Mouse (Mus musculus) MEL (cell line): ENCODE results near the gene 4933428G20Rik. TPM values are rescaled to one million over a fixed set of nuclear protein-coding genes. Genes with fewer than 3 reads are reported as not detected.

Source experiments
- DNase-seq: peaks from one replicate; pipeline ENCODE4 v3.0.0; 2011; ENCODE audit warnings: low read depth, low spot score
- H3K27ac ChIP-seq: 2 replicates; pipeline ENCODE4 v1.5.1; 2012; ENCODE audit warnings: low read depth, mild to moderate bottlenecking, control low read depth, low read length, moderate library complexity; ENCODE audit not compliant: control insufficient read depth
- H3K27me3 ChIP-seq, 2 experiments: fragments of 150-350 bp in 1 of 2; sonication (generic) in 1 of 2; 2 replicates each; pipeline ENCODE4 v1.6.1; 2012; ENCODE audit warnings: low read length in 2 of 2, mild to moderate bottlenecking in 2 of 2, improper control_type of control experiment in 1 of 2, moderate library complexity in 1 of 2; ENCODE audit not compliant: insufficient read depth in 2 of 2, control insufficient read depth in 1 of 2
- H3K36me3 ChIP-seq, 2 experiments: 2 replicates each; pipeline ENCODE4 v1.6.1; 2012 to 2014; ENCODE audit warnings: low read length in 2 of 2, improper control_type of control experiment in 1 of 2, inconsistent platforms in 1 of 2, mild to moderate bottlenecking in 1 of 2; ENCODE audit not compliant: insufficient read depth in 2 of 2, control insufficient read depth in 1 of 2
- H3K4me1 ChIP-seq, 2 experiments: fragments of 150-350 bp in 1 of 2; sonication (generic) in 1 of 2; 2 replicates each; pipeline ENCODE4 v1.6.1; 2012; ENCODE audit warnings: low read length in 2 of 2, improper control_type of control experiment in 1 of 2, mild to moderate bottlenecking in 1 of 2; ENCODE audit not compliant: insufficient read depth in 2 of 2, control insufficient read depth in 1 of 2
- H3K4me3 ChIP-seq, 2 experiments: fragments of 150-350 bp in 1 of 2; sonication (generic) in 1 of 2; 2 replicates each; pipeline ENCODE4 v1.5.1; 2012; ENCODE audit warnings: low read depth in 2 of 2, low read length in 2 of 2, mild to moderate bottlenecking in 2 of 2, moderate library complexity in 2 of 2, control low read depth in 1 of 2, improper control_type of control experiment in 1 of 2; ENCODE audit not compliant: control insufficient read depth in 1 of 2, insufficient read depth in 1 of 2
- H3K79me2 ChIP-seq: 2 replicates; pipeline ENCODE4 v1.6.1; 2012; ENCODE audit warnings: mild to moderate bottlenecking, low read length, moderate library complexity; ENCODE audit not compliant: control insufficient read depth, poor library complexity, insufficient read depth
- H3K9ac ChIP-seq: 2 replicates; pipeline ENCODE4 v1.6.1; 2012; ENCODE audit warnings: low read depth, mild to moderate bottlenecking, control low read depth, low read length, moderate library complexity; ENCODE audit not compliant: control insufficient read depth, poor library complexity, severe bottlenecking
- H3K9me3 ChIP-seq: fragments of 150-350 bp; sonication (generic); replicated peaks from 2 replicates; pipeline ENCODE4 v1.6.1; 2012; ENCODE audit warnings: mild to moderate bottlenecking, low read length, improper control_type of control experiment, moderate library complexity; ENCODE audit not compliant: insufficient read depth
- ELF1 ChIP-seq: IDR thresholded peaks from 2 replicates; pipeline ENCODE4 v1.6.1; 2014; ENCODE audit warnings: low read depth, mild to moderate bottlenecking, inconsistent platforms, low read length, improper control_type of control experiment, moderate library complexity
- MAFK ChIP-seq: IDR thresholded peaks from 2 replicates; pipeline ENCODE4 v1.6.1; 2011; ENCODE audit warnings: low read depth, mild to moderate bottlenecking, low read length, improper control_type of control experiment, borderline replicate concordance
- MAX ChIP-seq: IDR thresholded peaks from 2 replicates; pipeline ENCODE4 v1.6.1; 2011; ENCODE audit warnings: low read length, improper control_type of control experiment
- MYC ChIP-seq: IDR thresholded peaks from 2 replicates; pipeline ENCODE4 v1.6.1; 2011; ENCODE audit warnings: low read depth, mild to moderate bottlenecking, low read length, improper control_type of control experiment, moderate library complexity
- NRF1 ChIP-seq: IDR thresholded peaks from 2 replicates; pipeline ENCODE4 v1.6.1; 2014; ENCODE audit warnings: low read depth, mild to moderate bottlenecking, inconsistent platforms, low read length, improper control_type of control experiment, moderate library complexity; ENCODE audit not compliant: poor library complexity, insufficient read depth, severe bottlenecking
- RCOR1 ChIP-seq: IDR thresholded peaks from 2 replicates; pipeline ENCODE4 v1.6.1; 2012; ENCODE audit warnings: low read depth, mild to moderate bottlenecking, inconsistent platforms, low read length, improper control_type of control experiment
- SMC3 ChIP-seq: IDR thresholded peaks from 2 replicates; pipeline ENCODE4 v1.6.1; 2011; ENCODE audit warnings: low read depth, low read length, improper control_type of control experiment
- TBP ChIP-seq: IDR thresholded peaks from 2 replicates; pipeline ENCODE4 v1.8.0; 2011; ENCODE audit warnings: low read depth, low read length, improper control_type of control experiment
- ZKSCAN1 ChIP-seq: IDR thresholded peaks from 2 replicates; pipeline ENCODE4 v1.6.1; 2012; ENCODE audit warnings: low read depth, mild to moderate bottlenecking, inconsistent platforms, low read length, improper control_type of control experiment, moderate library complexity
- polyA plus RNA-seq, 2 experiments: library from polyadenylated mRNA; stranded (reverse) in 1 of 2; unstranded in 1 of 2; fragments of >175 nt in 1 of 2; fragments of >200 nt in 1 of 2; gene quantifications; 2 replicates each; pipeline versions ENCODE4 v1.2.1 to v1.2.4; 2012; ENCODE audit warnings: low replicate concordance in 2 of 2, low read depth in 1 of 2; ENCODE audit not compliant: insufficient read length in 2 of 2, insufficient read depth in 1 of 2, missing spikeins in 1 of 2
- total RNA-seq: library from RNA; depleted of rRNA; stranded (reverse); fragments of 300-350 nt; gene quantifications from 2 replicates; pipeline ENCODE4 v1.2.3, GENCODE M21; 2012; rRNA removed

The 4933428G20Rik gene
- total and polyA plus RNA-seq, 3 experiments = 0.15 TPM; not detected in 2

DNA sequence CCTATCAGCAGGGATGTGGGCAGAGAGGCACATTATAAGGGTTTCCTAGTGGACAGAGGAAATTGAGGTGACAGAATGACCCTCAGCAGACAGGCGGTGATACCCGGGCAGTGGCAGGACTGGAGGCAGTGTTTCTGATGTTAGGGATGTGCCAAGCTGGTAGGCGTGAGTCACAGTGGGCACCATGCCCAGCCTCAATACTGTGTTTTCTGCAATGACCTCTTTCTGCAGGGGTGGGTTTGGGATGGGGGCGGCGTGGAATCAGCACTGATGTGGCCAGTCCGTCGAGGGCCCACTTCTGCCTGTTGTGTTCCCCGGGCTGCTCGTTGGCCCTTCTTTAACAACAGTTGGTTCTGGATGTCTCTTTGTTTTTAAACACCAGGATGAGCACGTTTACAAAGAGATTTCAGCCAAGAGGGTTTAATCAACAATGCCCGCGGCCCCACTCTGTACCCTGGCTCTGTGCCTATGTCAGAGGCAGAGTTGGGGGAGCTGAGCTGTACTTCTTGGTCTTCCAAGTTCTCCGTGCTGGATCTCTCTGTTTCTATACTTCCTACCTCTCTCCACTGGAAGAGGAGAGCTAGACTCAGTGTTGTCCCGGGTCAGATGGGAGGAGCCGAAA lies 59.0 kb downstream of the 4933428G20Rik start:
- H3K27ac ChIP-seq = peak overlapping the region; percentile 50
- peak overlapping the region; percentile 37 for H3K9ac ChIP-seq
- no peaks in the 10 kb centered on the region for H3K27me3 ChIP-seq
- no peaks in the 10 kb centered on the region for H3K9me3 ChIP-seq
- no peaks in the 10 kb centered on the region for H3K79me2 ChIP-seq
- peaks cover 28 to 44% of the 10 kb centered on the region in 2 experiments for H3K4me1 ChIP-seq
- peak; percentile 23 for DNase-seq
- TF ChIP-seq TBP (no peak), SMC3 (no peak), MYC (no peak), NRF1 (no peak), MAFK (no peak), ELF1 (no peak), RCOR1 (no peak), MAX (no peak), ZKSCAN1 (no peak)
- H3K4me3 ChIP-seq = 0 out of 4 replicates have a peak overlapping the region, but pooled peaks have one; percentile 5 to 13
- peaks cover 0 to 32% of the 10 kb centered on the region in 2 experiments; a peak in 2 of 4 replicates for H3K36me3 ChIP-seq

Other genes with a start within 250 kb of the 4933428G20Rik start
- 20.5 and 28.1 TPM in 2 replicates for gene Npepps, start 219.7 kb downstream of the 4933428G20Rik start, total RNA-seq
- gene Npepps, start 219.7 kb downstream of the 4933428G20Rik start, polyA plus RNA-seq = 10 to 100 TPM in 1 of 2 experiments, not detected in 1; 41.6 TPM
- 72.7 and 74.5 TPM in 2 replicates for gene Mrpl45, start 184.6 kb downstream of the 4933428G20Rik start, total RNA-seq
- gene Mrpl45, start 184.6 kb downstream of the 4933428G20Rik start, polyA plus RNA-seq = 10 to 100 TPM in 1 of 2 experiments, not detected in 1; 65.0 TPM
- gene Gpr179, start 148.3 kb downstream of the 4933428G20Rik start, total RNA-seq = under 0.01 and 0.04 TPM in 2 replicates
- under 1 TPM in 1 of 2 experiments, not detected in 1; 0.01 TPM for gene Gpr179, start 148.3 kb downstream of the 4933428G20Rik start, polyA plus RNA-seq
- gene Socs7, start 137.8 kb downstream of the 4933428G20Rik start, total RNA-seq = 18.7 and 21.0 TPM in 2 replicates
- 10 to 100 TPM in 1 of 2 experiments, not detected in 1; 19.3 TPM for gene Socs7, start 137.8 kb downstream of the 4933428G20Rik start, polyA plus RNA-seq
- gene Arhgap23, start 84.8 kb downstream of the 4933428G20Rik start, total RNA-seq = 1.7 and 1.8 TPM in 2 replicates
- gene Arhgap23, start 84.8 kb downstream of the 4933428G20Rik start, polyA plus RNA-seq = 1 to 10 TPM in 1 of 2 experiments, not detected in 1; 7.5 TPM
- gene Srcin1, start 75.8 kb upstream of the 4933428G20Rik start, total RNA-seq = 0.03 and 0.04 TPM in 2 replicates
- under 1 TPM in 1 of 2 experiments, not detected in 1; 0.10 TPM for gene Srcin1, start 75.8 kb upstream of the 4933428G20Rik start, polyA plus RNA-seq
- not detected in 2 replicates for gene Epop, start 129.4 kb upstream of the 4933428G20Rik start, total RNA-seq
- gene Epop, start 129.4 kb upstream of the 4933428G20Rik start, polyA plus RNA-seq = not detected
- 15.1 and 17.2 TPM in 2 replicates for gene Mllt6, start 163.1 kb upstream of the 4933428G20Rik start, total RNA-seq
- gene Mllt6, start 163.1 kb upstream of the 4933428G20Rik start, polyA plus RNA-seq = 10 to 100 TPM in 1 of 2 experiments, not detected in 1; 17.6 TPM
- 1.5 and 1.7 TPM in 2 replicates for gene Cisd3, start 185.5 kb upstream of the 4933428G20Rik start, total RNA-seq
- 1 to 10 TPM in 1 of 2 experiments, not detected in 1; 6.1 TPM for gene Cisd3, start 185.5 kb upstream of the 4933428G20Rik start, polyA plus RNA-seq
- 12.3 and 20.0 TPM in 2 replicates for gene Pcgf2, start 200.2 kb upstream of the 4933428G20Rik start, total RNA-seq
- 10 to 100 TPM in 1 of 2 experiments, not detected in 1; 38.7 TPM for gene Pcgf2, start 200.2 kb upstream of the 4933428G20Rik start, polyA plus RNA-seq
- gene Psmb3, start 203.1 kb upstream of the 4933428G20Rik start, total RNA-seq = 914 and 1,101 TPM in 2 replicates
- 100 to 1,000 TPM in 1 of 2 experiments, not detected in 1; 648 TPM for gene Psmb3, start 203.1 kb upstream of the 4933428G20Rik start, polyA plus RNA-seq
- gene Pip4k2b, start 244.4 kb upstream of the 4933428G20Rik start, total RNA-seq = 34.7 and 40.2 TPM in 2 replicates
- gene Pip4k2b, start 244.4 kb upstream of the 4933428G20Rik start, polyA plus RNA-seq = 10 to 100 TPM; 43.4 to 57.3 TPM